Comparison of ENCODE assay signal across 8 mouse cellular contexts in genomic region chr19:46470364-46471240, GRCm38 (mm10). TPM values are rescaled to one million over a fixed set of nuclear protein-coding genes. Genes with fewer than 3 reads are reported as not detected.
DNase-seq lines count a peak whose midpoint lies in the region; ATAC-seq and TF ChIP-seq lines count a peak whose summit lies in the region.

No protein-coding gene starts in this region.

- peaks cover 39% of the 10 kb centered on the region for H3K4me1 ChIP-seq in thymus, adult 2 months (replicated peaks; ENCODE audit: control insufficient read depth, insufficient read depth, low read length)
- H3K4me1 ChIP-seq in limb, embryonic 12.5 days (replicated peaks), result peaks cover 36% of the 10 kb centered on the region
- peaks cover 13% of the 10 kb centered on the region for H3K4me1 ChIP-seq in olfactory bulb, adult 2 months (ENCODE audit: control insufficient read depth, insufficient read depth, low read length)

- H3K36me3 ChIP-seq in thymus, adult 2 months (ENCODE audit: control insufficient read depth, insufficient read depth, low read length), result peaks cover 4% of the 10 kb centered on the region; the same call in 1 of the 2 replicates
- peaks cover 59% of the 10 kb centered on the region for H3K36me3 ChIP-seq in limb, embryonic 12.5 days

- TF ChIP-seq POLR2A in thymus, adult 2 months (IDR thresholded peaks at IDR 0.05; ENCODE audit: control insufficient read depth, extremely low read depth, insufficient read depth, low read length, poor library complexity), result no peak
- no peak for TF ChIP-seq POLR2A in olfactory bulb, adult 2 months (IDR thresholded peaks at IDR 0.05; ENCODE audit: insufficient read depth, low read depth, low read length)

- no peaks in the 10 kb centered on the region for H3K9me3 ChIP-seq in limb, embryonic 12.5 days

- H3K9ac ChIP-seq in limb, embryonic 12.5 days (replicated peaks), result no peak overlapping the region; the same call in 1 of the 2 replicates

- no peak overlapping the region for H3K4me2 ChIP-seq in limb, embryonic 12.5 days

- no peaks in the 10 kb centered on the region for H3K27me3 ChIP-seq in thymus, adult 2 months (ENCODE audit: control insufficient read depth, insufficient read depth, low read length)
- H3K27me3 ChIP-seq in limb, embryonic 12.5 days, result no peaks in the 10 kb centered on the region

- WGBS in thymus, adult 2 months, result 59% methylated on average over 17 of the region's 17 CpGs
- 43% methylated on average over 17 of the region's 17 CpGs for WGBS in limb, embryonic 12.5 days
- 60% methylated on average over 17 of the region's 17 CpGs for WGBS in olfactory bulb, adult 2 months

- no peak overlapping the region for H3K4me3 ChIP-seq in thymus, adult 2 months (ENCODE audit: control insufficient read depth, insufficient read depth, low read length)
- H3K4me3 ChIP-seq in limb, embryonic 12.5 days (replicated peaks), result no peak overlapping the region
- no peak overlapping the region for H3K4me3 ChIP-seq in olfactory bulb, adult 2 months (ENCODE audit: insufficient read depth, low read depth, low read length)

- DNase-seq in adrenal gland, postnatal 25 days, result peak; percentile 44
- DNase-seq in adrenal gland, adult 8-10 months, result no peak
- peak; percentile 34 for DNase-seq in thymus, adult 2 months
- DNase-seq in thymus, adult 18-20 months, result no peak
- DNase-seq in layer of hippocampus, adult 8-10 months (ENCODE audit: low spot score in 2 of 2), result no peak
- no peak for DNase-seq in adipocyte (ENCODE audit: low spot score)

- peak overlapping the region; percentile 92 for H3K27ac ChIP-seq in thymus, adult 2 months (ENCODE audit: control insufficient read depth, insufficient read depth, low read length)
- peak overlapping the region; percentile 50 for H3K27ac ChIP-seq in limb, embryonic 12.5 days
- H3K27ac ChIP-seq in olfactory bulb, adult 2 months (ENCODE audit: insufficient read depth, low read depth, low read length), result peak overlapping the region; percentile 18; the same call in 1 of the 2 replicates

- no peak for ATAC-seq in limb, embryonic 12.5 days (ENCODE audit: insufficient number of reproducible peaks, insufficient read depth, low FRiP score, low TSS enrichment, low read depth)

- TF ChIP-seq CTCF in thymus, adult 2 months (IDR thresholded peaks at IDR 0.05; ENCODE audit: borderline replicate concordance, control insufficient read depth, extremely low read depth, insufficient read depth, low read length, poor library complexity), result no peak
- no peak for TF ChIP-seq CTCF in olfactory bulb, adult 2 months (IDR thresholded peaks at IDR 0.05; ENCODE audit: insufficient read depth, low read depth, low read length)

RNA-seq across cellular contexts. Expression of gene Trim8, which starts 30.9 kb away (rescaled TPM):
- total RNA-seq in adrenal gland, postnatal 25 days (2021), result 50.9 and 52.6 TPM in 2 replicates
- total RNA-seq in adrenal gland, adult 8-10 months (2022), result 10 to 100 TPM; 46.6 to 69.0 (median 59.4) TPM
- polyA plus RNA-seq in thymus, adult 2 months (2012; rRNA removed), result 57.9 and 78.2 TPM in 2 replicates
- 17.3 and 21.5 TPM in 2 replicates for polyA plus RNA-seq in limb, embryonic 12.5 days (2016; fragmentation: Nextera tagmentation; extraction: Ambion mirVana)
- not detected in 2 replicates for polyA plus RNA-seq in olfactory bulb, adult 2 months (2012; ENCODE audit: insufficient read depth, insufficient read length, low replicate concordance, missing spikeins)
- 10 to 100 TPM; 91.0 to 98.4 (median 93.7) TPM for total RNA-seq in layer of hippocampus, adult 8-10 months (2022)

Comparison
In these comparisons a context has a peak if more than half of its experiments do, and no peak if none do; other contexts are left out.
1. DNase-seq: peak in adrenal gland, postnatal 25 days (single experiment) and thymus, adult 2 months (single experiment); none in adrenal gland, adult 8-10 months (single experiment), thymus, adult 18-20 months (0 of 2), layer of hippocampus, adult 8-10 months (0 of 2) and adipocyte (single experiment).
2. H3K27ac ChIP-seq: peak in every context shown above with its lines; median percentile 92 in thymus, adult 2 months; 50 in limb, embryonic 12.5 days; 18 in olfactory bulb, adult 2 months.